Mouse (Mus musculus) ES-Bruce4 (cell line): ENCODE measurements around the gene Sft2d1.

Experiments used
- CTCF ChIP-seq: IDR thresholded peaks from one replicate; pipeline ENCODE4 v1.8.1; 2011; ENCODE audit warnings: low read depth, low read length
- EP300 ChIP-seq: IDR thresholded peaks from 2 replicates; pipeline ENCODE4 v1.6.1; 2011; ENCODE audit warnings: low read depth, low read length; ENCODE audit not compliant: insufficient read depth

GRCm38 (mm10) chr17:8360876-8361275 lies 50.0 kb downstream of the Sft2d1 start:
- TF ChIP-seq CTCF (no peak), EP300 (no peak)
